Comparison of ENCODE assay signal across 29 mouse cellular contexts in genomic region chr3:85508717-85509279, GRCm38 (mm10).
"Had no signal": no experiment of that assay in that cellular context is flagged by ENCODE, and none has a peak within 500 bp of the region (broad histone marks: within the 10 kb centered on the region; RNA-seq: fewer than 3 reads in every experiment).

No protein-coding gene starts in this region.

- H3K4me3 ChIP-seq: heart, embryonic 13.5 days; heart, embryonic 15.5 days; hindbrain, embryonic 10.5 days; hindbrain, embryonic 12.5 days; hindbrain, embryonic 13.5 days; hindbrain, embryonic 15.5 days; intestine, embryonic 15.5 days; kidney, embryonic 15.5 days; layer of hippocampus, adult 2 months; left cerebral cortex, adult 2 months had no signal

- DNase-seq: heart, postnatal 10 days; heart, postnatal 14 days; heart, postnatal 36 days; heart, postnatal 4 days; kidney, adult 11 months; kidney, adult 18-20 months; kidney, adult 8-10 months; kidney, adult 9 months; kidney, postnatal 4 days; layer of hippocampus, adult 9-11 months; layer of hippocampus, postnatal 36 days had no signal

- H3K4me1 ChIP-seq: heart, embryonic 13.5 days; heart, embryonic 15.5 days; hindbrain, embryonic 10.5 days; hindbrain, embryonic 12.5 days; hindbrain, embryonic 13.5 days; hindbrain, embryonic 15.5 days; intestine, embryonic 15.5 days; kidney, embryonic 15.5 days had no signal

- H3K9ac ChIP-seq: heart, embryonic 13.5 days; heart, embryonic 15.5 days; hindbrain, embryonic 12.5 days; hindbrain, embryonic 13.5 days; hindbrain, embryonic 14.5 days; hindbrain, embryonic 15.5 days; intestine, embryonic 15.5 days; kidney, embryonic 15.5 days had no signal

- H3K36me3 ChIP-seq: heart, embryonic 13.5 days; heart, embryonic 15.5 days; hindbrain, embryonic 10.5 days; hindbrain, embryonic 12.5 days; hindbrain, embryonic 13.5 days; hindbrain, embryonic 15.5 days; intestine, embryonic 15.5 days; kidney, embryonic 15.5 days had no signal

- H3K4me2 ChIP-seq: heart, embryonic 11.5 days; heart, embryonic 13.5 days; heart, embryonic 15.5 days; hindbrain, embryonic 12.5 days; hindbrain, embryonic 13.5 days; hindbrain, embryonic 14.5 days; hindbrain, embryonic 15.5 days; intestine, embryonic 15.5 days; kidney, embryonic 15.5 days had no signal

- H3K9me3 ChIP-seq: heart, embryonic 15.5 days; hindbrain, embryonic 10.5 days; hindbrain, embryonic 12.5 days; hindbrain, embryonic 13.5 days; hindbrain, embryonic 15.5 days; intestine, embryonic 15.5 days; kidney, embryonic 15.5 days had no signal

- ATAC-seq: hindbrain, embryonic 16.5 days; hindbrain, postnatal 0 days; inflammation-experienced regulatory T-cells, adult 6 months; intestine, embryonic 15.5 days; intestine, embryonic 16.5 days; intestine, postnatal 0 days had no signal

- H3K27ac ChIP-seq: heart, embryonic 13.5 days; heart, embryonic 15.5 days; hindbrain, embryonic 10.5 days; hindbrain, embryonic 12.5 days; hindbrain, embryonic 13.5 days; hindbrain, embryonic 14.5 days; hindbrain, embryonic 15.5 days; hindbrain, postnatal 0 days; intestine, embryonic 15.5 days; kidney, embryonic 15.5 days; kidney, postnatal 0 days; layer of hippocampus, adult 2 months; left cerebral cortex, adult 2 months had no signal

- H3K27me3 ChIP-seq: heart, embryonic 13.5 days; heart, embryonic 15.5 days; hindbrain, embryonic 12.5 days; hindbrain, embryonic 13.5 days; hindbrain, embryonic 15.5 days; intestine, embryonic 15.5 days; kidney, embryonic 15.5 days had no signal
